Mouse (Mus musculus) spleen, adult 18-20 months (tissue): ENCODE measurements around the gene Mtmr4.

ENCODE experiments used
- DNase-seq, 2 experiments: peaks; one replicate each; pipeline ENCODE4 v3.0.0; 2022; ENCODE audit warnings: mixed read lengths in 2 of 2

The Mtmr4 gene

DNA sequence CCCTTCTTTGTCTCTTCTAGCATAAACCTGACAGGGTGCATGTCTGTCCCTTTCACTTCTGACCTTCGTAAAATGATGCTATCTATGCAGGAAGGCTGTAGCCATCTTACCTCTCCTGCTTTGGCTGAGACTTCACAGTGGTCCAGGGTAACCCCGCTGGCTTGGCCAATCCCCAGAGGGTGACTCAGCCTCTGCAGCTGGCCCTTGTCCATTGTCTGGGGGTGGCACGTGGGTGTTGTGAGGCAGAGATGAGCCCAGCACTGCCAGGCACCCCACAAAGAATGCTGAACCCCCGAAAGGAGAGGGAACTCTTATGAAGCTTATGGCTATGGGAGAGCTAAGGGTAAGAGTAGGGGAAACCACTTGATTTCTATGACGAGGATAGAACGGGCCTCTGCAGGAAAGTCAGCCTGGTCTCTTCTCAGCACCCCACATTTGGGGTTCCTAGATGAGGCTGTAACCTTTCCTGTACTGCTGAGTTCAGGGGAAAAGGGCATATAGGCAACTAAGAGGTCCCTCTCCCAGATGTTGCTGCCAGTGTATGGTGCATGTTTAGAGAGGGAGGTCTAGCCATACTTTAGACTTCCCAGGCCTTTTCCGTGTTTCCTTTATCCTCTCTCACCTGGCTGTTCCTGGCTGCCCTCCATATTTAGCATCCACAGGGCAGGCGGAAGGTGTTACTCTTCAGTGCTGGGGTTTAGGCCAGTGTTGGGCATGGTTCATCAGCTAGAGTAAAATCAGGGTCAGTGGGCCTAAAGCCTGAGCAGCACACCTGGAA lies 9.8 kb upstream of the Mtmr4 start:
- no peak for DNase-seq

DNA sequence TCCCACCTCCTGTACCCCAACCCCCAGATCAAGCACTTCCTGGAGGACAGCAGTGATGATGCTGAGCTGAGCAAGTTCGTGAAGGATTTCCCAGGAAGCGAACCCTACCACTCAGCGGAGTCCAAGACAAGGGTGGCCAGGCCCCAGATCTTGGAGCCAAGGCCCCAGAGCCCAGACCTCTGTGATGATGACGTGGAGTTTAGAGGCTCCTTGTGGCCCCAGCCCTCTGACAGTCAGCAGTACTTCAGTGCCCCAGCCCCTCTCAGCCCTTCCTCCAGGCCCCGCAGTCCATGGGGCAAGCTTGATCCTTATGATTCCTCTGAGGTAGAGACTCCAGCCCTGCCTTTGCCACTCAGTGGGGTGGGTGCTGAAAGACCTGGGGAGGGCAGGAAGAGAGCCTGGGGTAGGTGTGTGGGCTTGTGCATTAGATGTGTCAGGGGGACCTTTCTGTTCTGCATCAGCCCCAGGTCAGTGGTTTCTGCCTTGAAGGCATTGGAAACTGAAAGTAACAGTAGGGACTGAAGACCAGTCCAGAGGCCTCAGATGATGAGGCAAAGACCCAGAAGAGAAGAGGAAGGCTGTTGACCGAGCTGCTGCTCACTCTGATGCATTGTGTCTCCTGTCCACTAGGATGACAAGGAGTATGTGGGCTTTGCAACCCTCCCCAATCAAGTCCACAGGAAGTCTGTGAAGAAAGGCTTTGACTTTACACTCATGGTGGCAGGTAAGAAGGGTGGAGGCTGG lies 8.5 kb upstream of the Mtmr4 start:
- DNase-seq = no peak

DNA sequence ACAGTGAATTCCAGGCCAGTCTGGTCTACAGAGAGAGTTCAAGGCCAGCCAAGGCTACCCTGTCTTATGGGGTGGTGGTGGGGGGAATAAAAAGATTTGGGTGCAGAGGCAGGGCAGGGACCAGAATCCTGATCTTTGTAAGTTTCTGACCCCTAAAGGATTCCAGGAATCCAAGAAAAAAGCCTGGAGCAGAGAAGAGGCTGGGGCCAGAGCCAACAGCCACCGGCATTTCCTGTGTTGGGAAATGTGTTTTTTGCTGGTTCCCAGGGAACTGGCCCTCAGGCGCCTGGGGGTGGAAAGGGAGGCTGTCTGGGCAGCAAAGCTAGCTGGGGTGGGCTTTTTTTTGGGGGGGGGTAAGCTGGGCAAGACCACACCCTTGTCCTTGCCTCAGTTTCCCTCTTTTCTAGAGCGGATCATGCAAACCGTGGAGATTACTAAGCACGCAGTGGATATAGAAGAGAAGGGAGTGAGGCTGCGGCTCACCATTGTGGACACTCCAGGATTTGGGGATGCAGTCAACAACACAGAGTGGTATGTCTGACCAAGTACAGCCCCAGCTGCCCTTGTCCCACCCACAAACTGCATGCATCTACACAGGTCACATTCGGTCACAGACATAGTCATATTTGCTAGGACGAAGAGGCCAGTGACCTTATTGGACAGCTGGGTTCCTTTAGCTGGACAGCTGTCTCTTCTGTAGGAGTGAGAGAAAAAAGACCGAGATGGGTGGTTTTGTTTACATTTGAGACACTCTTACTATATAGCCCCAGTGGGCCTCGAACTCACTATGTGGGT lies 7.1 kb upstream of the Mtmr4 start:
- DNase-seq = no peak

DNA sequence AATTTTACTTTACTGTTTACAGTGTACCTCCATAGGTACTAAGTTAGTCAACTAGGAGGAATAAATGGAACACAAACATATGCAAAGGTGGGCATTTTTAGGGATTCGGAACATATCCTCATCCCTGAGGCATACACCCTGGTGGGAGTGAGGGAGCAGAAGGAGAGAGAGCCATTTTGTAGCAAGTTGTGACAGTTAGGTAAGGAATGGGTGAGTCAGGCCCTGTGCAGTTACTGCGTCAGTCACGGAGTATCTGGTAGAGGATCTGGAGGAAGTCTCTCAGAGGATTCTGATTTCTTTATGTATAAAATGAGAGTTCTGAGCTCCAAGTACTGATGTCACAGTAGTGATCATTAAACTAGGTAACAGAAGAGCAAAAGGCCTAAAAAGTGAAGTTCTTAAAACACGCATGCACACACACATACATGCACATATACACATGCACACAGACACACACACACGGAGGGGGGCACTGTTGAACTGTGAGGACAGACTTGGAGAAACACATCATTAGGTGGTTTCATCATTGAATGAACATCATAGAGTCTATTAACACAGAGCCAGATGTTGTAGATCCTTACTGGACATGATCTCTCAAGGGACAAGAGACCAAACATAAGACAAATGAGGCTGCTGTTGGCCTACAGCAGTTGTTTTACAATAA lies 4.6 kb upstream of the Mtmr4 start:
- DNase-seq = no peak

DNA sequence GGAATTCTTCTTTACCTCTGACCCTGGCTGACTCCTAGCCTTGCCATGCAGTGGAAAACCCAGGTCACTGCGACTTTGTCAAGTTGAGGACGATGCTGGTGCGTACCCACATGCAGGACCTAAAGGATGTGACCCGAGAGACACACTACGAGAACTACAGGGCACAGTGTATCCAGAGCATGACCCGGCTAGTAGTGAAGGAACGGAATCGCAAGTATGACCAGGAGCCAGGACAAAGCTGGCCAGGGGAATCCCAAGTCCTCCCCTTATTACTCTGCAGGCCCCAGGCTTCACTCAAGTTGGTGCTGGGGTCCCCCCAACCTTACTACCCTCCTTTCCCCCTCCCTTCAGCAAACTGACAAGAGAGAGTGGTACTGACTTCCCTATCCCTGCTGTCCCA lies 2.4 kb upstream of the Mtmr4 start:
- no peak for DNase-seq

DNA sequence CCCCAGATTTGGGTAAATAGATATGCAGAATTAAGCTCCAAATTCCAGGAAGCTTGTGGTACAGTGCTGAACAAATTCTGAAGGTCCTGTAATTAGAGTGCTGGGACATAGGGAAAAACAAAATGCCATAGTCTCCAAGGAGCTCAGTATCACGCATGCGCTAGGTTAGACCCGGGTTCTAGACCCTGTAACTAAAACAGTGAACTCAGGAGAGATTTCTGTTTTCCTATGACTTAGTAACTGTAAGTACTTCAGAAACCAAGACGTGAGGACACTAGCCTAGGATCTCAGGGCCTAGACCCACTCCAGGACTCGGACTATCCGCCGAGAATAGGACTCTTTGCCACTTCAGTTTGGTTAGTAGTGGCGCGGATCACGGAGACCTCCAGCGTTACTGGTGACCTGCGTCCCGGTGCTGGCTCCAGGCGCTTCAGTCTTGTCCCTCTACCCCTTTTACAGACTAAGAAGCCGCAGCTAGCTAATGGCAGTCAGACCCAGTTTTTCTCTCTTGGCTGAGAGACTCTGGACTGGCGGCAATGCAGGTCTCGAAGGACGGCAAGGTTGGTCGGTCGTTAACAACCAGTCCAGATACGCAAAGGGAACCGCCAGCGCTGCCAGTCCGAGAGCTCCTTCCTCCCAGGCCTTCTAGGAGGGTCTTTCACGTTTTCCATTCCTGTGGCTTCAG lies 979 bp upstream of the Mtmr4 start:
- peak in 1 of 2 experiments; percentile 36 for DNase-seq

DNA sequence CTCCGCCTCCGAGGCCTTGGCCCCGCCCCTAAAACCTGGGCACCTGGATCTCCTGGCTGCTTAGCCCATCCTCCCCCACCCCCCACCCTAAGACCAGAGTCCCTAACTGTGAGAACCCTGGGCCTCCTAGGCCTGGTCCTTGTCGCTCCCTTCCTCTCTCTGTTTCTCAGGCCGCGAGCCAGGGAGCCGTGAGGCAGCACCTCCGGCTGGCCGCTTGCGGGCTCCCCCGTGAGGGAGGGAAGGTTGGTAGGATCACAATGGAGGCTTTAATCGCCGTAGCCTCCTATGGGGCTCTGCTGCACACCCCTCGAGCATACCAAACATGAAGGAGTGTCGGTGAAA lies 363 bp downstream of the Mtmr4 start:
- no peak for DNase-seq

DNA sequence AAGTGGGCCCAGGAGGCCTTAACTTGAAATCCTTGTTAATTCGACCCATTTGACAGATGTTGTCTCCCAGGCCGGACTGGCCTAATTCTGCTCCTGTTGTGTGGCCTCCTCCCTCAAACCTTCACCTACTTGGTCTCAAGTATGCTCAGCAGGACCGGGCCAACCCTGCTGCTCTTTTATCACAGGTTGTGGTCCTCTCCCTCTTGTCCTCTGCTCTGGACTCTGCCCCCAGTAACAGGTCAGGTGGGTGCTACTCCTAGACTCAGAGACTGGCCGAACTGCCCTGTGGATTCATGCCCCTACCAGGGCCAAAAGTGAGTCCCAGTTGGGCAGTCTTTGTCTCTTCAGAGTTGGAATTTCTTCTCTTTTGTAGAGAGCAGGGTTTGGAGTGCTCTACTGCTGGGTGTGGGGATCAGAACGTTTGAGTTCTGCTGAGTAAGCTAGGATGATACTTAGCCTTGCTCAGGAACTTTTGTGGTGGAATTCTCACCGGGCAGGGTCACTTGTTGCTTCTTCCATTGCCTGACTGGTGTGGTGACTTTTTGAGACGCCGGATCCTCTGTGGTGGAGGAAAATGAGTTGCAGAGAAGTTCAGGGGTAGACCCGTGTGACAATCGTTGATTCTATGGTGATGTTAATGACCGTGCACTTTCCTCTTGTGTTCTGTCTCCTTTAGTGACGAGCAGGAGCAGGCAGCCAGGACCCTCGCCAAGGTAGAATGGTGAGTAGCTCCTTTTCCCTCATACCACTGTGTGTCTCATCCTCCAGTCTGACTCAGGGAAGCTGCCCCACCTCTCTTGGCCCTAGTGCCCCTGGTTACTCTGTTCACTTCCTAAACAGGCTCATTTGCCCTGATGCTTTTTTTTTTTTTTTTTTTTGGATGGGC lies 994 bp downstream of the Mtmr4 start:
- DNase-seq = no peak

DNA sequence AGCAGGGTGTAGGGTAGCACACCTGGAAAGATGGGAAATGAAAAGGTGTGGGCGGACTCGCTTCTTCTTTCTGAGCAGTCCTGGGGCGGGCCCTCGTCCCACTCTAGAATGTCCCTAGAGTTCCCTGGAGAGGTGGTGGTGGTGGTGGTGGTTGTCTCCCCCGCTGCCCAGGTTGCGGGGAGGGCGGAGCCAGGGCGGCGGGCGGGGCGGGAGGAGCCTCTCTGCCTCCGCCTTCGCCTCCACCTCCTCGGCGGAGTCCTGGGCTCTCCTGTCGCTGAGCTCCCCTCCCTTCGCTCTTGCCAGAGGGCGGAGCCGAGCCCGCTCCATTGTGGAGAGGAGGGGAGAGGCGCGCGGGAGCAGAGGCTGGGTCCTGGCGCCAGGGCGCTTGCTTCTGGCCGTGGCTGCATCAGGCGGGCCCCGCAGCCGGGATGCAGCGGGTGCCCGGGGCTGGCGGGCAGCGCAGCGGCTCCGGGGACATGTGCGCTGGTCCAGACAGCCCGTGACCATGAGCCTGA lies 3.4 kb downstream of the Mtmr4 start:
- DNase-seq = peak; percentile 59 to 61

DNA sequence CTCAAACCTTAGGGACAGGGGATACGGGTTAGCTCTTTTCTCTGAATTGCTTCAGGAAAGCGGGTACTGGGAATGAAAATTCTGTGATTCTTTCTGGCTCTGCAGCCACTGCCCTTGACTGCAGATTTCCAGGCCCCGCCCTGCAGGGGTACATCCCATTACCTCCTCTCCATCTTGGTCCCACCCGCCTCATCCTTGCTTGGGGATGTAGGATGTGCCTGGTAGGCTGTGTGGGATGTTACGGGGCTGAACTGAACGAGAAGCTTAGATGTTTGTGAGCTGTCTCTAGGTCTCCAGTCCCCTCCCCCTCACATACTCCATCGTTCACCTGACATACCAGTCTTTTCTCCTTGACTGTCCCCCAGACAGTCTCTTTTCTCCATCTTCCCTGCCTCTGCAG lies 4.0 kb downstream of the Mtmr4 start:
- no peak for DNase-seq

DNA sequence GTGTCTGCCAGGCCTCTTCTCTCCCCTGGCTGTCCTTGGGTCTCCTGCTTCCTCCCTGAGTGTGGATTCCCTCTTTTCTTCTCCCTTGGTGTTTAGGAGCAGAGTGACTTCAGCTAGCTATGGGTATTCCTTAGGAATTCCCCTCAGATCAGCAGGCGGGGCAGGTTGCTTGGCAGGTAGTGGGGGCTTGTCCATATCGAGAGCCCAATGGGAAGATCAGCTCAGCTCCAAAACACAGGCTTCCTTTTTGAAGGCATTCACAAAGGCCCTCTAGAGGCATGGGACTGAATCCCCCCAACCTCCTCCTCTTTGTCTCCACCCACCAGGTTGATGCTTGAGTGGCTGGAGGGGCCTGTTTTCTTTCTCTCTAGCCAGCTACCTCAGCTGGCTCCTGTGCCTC lies 4.5 kb downstream of the Mtmr4 start:
- DNase-seq = no peak

DNA sequence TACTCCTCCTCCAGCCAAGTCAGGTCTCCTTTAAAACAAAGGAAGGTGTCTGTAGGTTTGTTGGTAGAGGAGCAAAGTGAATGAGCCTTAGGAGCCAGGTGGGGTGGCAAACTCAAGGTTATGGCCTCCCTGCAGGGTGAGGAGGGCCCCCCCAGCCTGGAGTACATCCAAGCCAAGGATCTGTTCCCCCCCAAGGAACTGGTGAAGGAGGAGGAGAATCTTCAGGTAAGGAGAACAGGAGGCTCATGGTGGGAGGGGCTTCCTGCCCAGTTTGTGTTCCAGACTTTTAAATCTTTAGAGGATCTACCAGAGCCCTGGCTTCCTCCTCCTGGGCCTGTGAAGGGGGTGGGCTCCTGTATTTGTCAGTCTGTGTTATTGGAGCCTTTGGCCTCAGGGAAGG lies 5.1 kb downstream of the Mtmr4 start:
- DNase-seq = no peak

DNA sequence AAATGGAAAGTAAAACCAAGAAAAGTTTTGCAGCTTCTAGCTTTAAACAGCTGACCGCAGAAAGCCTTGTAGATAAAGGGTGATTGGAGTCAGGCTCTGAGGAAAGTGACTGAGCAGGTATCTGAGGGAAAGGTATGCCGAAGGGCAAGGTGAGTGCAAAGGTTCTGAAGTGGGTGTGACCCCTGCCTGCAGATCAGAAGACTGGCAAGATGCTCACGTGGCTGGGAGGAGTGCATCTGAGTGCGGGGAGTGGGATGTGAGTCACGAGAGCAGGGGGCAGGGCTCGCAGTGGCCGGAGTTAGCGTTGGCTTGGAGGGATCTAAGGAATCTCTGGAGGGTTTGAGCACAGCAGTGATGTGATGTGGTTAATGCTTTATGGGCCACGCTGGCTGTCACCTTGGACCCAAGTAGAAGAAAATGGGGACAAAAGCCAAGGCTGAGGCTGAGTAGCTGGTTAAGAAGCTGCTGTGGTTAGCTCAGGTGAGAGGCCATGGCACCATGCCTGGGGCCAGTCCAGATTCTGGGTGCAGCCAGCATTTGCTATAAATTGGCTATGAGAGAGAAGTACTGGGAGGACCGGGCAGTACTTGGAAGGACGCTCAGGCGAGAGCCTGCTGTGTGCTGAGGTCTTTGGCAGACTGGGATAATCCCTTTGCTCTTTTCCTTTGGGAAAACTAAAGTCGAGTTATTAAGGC lies 7.6 kb downstream of the Mtmr4 start:
- no peak for DNase-seq

DNA sequence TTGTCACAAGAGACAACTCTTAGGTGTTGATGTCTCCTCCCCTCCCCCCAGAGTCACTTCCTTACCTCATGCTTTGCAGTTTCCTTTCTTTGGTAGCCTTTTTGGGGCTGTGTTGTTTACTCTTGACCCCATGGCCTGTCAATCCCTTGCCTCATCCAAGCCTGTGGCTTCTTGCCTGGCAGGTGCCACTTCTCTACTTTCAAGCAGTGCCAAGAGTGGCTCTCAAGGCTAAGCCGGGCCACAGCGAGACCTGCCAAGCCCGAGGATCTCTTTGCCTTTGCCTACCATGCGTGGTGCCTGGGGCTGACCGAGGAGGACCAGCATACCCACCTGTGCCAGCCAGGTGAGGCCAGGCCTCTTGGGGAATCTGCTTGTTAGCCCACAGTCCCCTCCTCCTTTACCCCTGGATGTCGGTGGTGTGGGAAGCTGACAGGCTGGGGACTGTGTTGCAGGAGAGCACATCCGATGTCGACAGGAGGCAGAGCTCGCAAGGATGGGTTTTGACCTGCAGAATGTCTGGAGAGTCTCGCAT lies 8.4 kb downstream of the Mtmr4 start:
- DNase-seq = no peak

DNA sequence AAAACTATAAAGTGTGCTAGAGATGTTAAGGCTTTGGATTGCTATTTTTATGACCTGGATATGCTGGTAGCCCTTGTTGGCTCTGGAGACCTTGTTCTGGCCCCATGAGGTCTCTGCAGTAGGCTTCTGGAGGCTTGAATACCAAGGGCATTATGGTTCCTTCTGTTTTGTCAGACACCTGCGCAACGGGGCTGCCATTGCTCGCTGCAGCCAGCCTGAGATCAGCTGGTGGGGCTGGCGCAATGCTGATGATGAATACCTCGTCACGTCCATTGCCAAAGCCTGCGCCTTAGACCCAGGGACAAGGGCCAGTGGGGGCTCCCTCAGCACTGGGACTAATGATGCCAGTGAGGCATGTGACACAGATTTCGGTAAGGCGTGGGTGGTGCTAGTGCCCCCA lies 10.3 kb downstream of the Mtmr4 start:
- DNase-seq = no peak

DNA sequence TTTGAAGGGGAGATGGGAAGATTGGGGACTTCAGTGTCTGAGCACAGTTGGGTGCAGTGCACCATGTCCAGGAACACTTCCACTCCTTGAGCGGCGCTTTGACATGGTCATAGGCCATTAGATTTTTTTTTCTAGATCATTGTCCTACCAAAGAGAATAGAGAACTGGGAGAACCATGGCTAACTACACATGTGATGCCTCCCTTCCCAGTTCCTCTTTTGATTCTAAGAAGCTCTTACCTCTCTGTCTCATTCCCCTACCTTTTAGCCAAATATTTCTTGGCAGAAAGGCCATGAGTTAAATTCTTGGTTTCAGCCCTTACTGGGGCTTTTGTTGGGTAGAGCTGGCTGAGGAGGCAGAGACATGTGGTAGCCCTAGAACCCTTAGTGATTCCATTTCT lies 11.6 kb downstream of the Mtmr4 start:
- no peak for DNase-seq

DNA sequence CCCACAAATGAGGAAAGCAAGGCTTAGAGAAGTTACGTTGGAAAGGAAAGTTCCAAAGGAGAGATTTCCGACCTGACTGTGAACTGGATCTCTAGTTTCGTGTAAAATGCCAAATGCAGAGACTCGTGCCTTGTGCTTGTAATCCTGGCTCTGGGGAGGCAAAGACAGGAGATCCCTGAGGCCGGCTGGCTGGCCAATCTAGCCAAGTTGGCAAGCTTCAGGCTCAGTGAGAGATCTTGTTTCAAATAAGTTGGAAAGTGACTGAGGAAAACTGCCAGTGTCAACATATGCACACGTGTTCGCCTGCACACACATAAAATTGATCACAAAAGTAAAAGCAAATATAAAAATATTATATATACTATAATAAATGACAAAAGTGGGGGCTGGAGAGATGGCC lies 17.3 kb downstream of the Mtmr4 start:
- no peak for DNase-seq

DNA sequence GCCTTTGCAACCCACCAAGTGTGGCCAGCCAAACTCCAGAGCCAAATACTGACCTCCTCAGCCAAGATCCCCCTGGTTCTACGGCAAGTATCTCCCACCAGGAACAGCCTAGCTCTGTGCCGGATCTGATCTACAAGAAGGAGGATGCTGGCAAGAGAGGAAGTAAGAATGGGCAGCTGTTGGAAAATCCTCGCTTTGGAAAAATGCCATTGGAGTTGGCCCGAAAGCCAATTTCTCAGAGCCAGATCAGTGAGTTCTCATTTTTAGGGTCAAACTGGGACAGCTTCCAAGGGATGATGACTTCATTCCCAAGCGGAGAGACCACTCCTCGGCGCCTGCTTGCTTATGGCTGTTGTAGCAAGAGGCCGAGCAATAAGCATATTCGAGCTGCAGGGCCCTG lies 19.6 kb downstream of the Mtmr4 start:
- DNase-seq = no peak

DNA sequence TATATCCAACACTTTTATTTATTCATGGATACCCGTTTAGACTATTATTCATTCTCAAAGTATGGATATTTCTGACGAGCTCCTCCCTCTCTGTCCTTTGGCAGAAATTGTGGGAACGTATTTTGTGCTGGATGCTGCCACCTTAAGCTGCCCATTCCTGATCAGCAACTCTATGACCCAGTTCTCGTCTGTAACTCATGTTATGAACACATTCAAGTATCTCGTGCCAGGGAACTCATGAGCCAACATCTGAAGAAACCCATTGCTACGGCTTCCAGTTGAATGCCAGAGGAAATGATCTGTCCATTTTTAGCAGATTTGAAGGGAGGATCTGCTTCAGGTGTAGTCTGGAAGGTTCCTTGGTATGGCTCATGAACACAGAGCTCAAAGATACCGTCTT lies 22.0 kb downstream of the Mtmr4 start:
- DNase-seq = no peak

DNA sequence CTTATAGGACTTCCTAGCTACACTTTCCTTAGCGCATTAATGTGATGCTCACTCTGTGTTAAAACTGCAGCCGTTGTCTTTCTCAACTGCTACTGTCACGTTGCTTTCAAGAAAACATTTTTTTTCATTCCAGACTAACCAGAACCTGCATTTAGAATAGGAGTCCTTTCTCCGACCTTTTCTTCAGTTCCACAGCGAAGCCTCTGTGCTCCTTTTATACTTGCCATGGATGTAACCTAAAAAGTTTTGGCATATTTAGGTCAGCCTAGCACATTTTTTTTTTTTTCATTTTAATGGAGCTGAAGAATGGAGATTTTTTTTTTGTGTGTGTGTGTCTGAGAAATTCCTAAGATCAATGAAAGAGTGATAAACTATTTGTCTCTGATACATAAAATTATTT lies 23.6 kb downstream of the Mtmr4 start:
- no peak for DNase-seq

DNA sequence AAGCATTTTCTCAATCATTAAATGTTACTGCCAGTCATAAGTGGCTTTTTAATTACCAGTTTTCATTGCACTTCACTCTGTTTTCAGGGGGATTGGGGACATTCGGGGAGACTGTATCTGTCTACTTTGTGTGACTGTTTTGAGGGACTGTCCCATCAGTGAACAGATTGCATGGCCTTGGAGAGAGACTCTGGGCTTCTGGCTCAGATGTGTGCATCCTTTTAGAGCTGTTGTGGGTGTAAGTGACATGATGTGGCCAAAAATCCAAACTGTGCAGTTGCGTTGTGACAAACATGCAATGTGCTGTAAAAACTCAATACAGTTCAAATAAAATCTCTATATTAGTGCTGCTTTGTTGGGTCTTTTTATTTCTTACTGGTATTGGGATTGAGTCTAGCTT lies 24.0 kb downstream of the Mtmr4 start:
- DNase-seq = no peak
